Mouse (Mus musculus) olfactory bulb, adult 2 months (tissue): ENCODE measurements at regions not wholly inside any gene's neighbourhood (a gene's known extent, or its start where the extent isn't known, plus 50 kb on each side); places are given as distances from the start of the nearest gene placed in this dataset.

Experiments used
- CTCF ChIP-seq: fragments of 200-500 bp; IDR thresholded peaks from 2 replicates; pipeline ENCODE4 v1.5.1; 2012; ENCODE audit warnings: low read depth, mild to moderate bottlenecking, low read length, moderate library complexity; ENCODE audit not compliant: insufficient read depth
- POLR2A ChIP-seq: fragments of 200-500 bp; IDR thresholded peaks from 2 replicates; pipeline ENCODE4 v1.6.1; 2012; ENCODE audit warnings: mild to moderate bottlenecking, low read depth, low read length, moderate library complexity; ENCODE audit not compliant: insufficient read depth

GRCm38 (mm10) chr14:120642591-120642990 is 164.3 kb downstream of the Rap2a start:
- no peak for TF ChIP-seq CTCF
- no peak for TF ChIP-seq POLR2A
